Mouse (Mus musculus) layer of hippocampus, adult 9-11 months (tissue): ENCODE measurements around the gene Sectm1a.
"Not testable (repeated sequence)": the region's sequence is repeated elsewhere in the genome, so short reads cannot be mapped to it uniquely, and the experiment has no call there.

Experiments used
- DNase-seq: peaks from one replicate; pipeline ENCODE4 v3.0.0; 2022

The Sectm1a gene

GRCm38 (mm10) chr11:121081120-121081519, at the start of gene Sectm1a:
Gene Sectm1a, minus strand, starts transcription at chr11:121081220.
- no peak for DNase-seq

GRCm38 (mm10) chr11:121129616-121130015, 48.6 kb upstream of the Sectm1a start:
- no peak for DNase-seq

GRCm38 (mm10) chr11:121127441-121127840, 46.4 kb upstream of the Sectm1a start:
- DNase-seq: no peak

GRCm38 (mm10) chr11:121126395-121126794, 45.4 kb upstream of the Sectm1a start:
- DNase-seq: no peak

GRCm38 (mm10) chr11:121125522-121126172, 44.6 kb upstream of the Sectm1a start:
- DNase-seq: no peak

GRCm38 (mm10) chr11:121123438-121123837, 42.4 kb upstream of the Sectm1a start:
- peak; percentile 20 for DNase-seq

- no peak for DNase-seq
Measured at GRCm38 (mm10) chr11:121122024-121122670, 41.1 kb upstream of the Sectm1a start.

GRCm38 (mm10) chr11:121121151-121121550, 40.1 kb upstream of the Sectm1a start:
- DNase-seq: no peak

GRCm38 (mm10) chr11:121118577-121118976, 37.6 kb upstream of the Sectm1a start, which contains the start of gene Tex19.2:
Gene Tex19.2, minus strand, starts transcription at chr11:121118677.
- DNase-seq: no peak

GRCm38 (mm10) chr11:121118106-121118505, 37.1 kb upstream of the Sectm1a start:
- DNase-seq: no peak

- DNase-seq: no peak
Measured at GRCm38 (mm10) chr11:121112091-121112775, 31.2 kb upstream of the Sectm1a start.

- no peak for DNase-seq
Measured at GRCm38 (mm10) chr11:121111601-121112000, 30.6 kb upstream of the Sectm1a start.

GRCm38 (mm10) chr11:121111051-121111450, 30.0 kb upstream of the Sectm1a start:
- no peak for DNase-seq

GRCm38 (mm10) chr11:121109986-121110385, 29.0 kb upstream of the Sectm1a start:
- DNase-seq: peak; percentile 18

- DNase-seq: no peak
Measured at GRCm38 (mm10) chr11:121108061-121108460, 27.0 kb upstream of the Sectm1a start.

- DNase-seq: not testable (repeated sequence)
Measured at GRCm38 (mm10) chr11:121107242-121107641, 26.2 kb upstream of the Sectm1a start.

- no peak for DNase-seq
Measured at GRCm38 (mm10) chr11:121101124-121101805, 20.2 kb upstream of the Sectm1a start.

- DNase-seq: no peak
Measured at GRCm38 (mm10) chr11:121100692-121101091, 19.7 kb upstream of the Sectm1a start.

GRCm38 (mm10) chr11:121099762-121100161, 18.7 kb upstream of the Sectm1a start:
- DNase-seq: no peak

- no peak for DNase-seq
Measured at GRCm38 (mm10) chr11:121092606-121093585, 11.9 kb upstream of the Sectm1a start.

GRCm38 (mm10) chr11:121090943-121091342, 9.9 kb upstream of the Sectm1a start:
- no peak for DNase-seq
